Mouse (Mus musculus): ENCODE results near the gene Slc25a21. TPM values are rescaled to one million over a fixed set of nuclear protein-coding genes. Genes with fewer than 3 reads are reported as not detected.

The Slc25a21 gene
- polyA plus RNA-seq, 1 experiment from 2014 or later, result 1.3 TPM

GRCm38 (mm10) chr12:57100549-57100948, 96.7 kb downstream of the Slc25a21 start:
- Histone ChIP-seq H3K4me3 (ENCODE audit: low read depth, low read length) (no peak overlapping the region), H3K27me3 (ENCODE audit: control insufficient read depth, insufficient read depth, low read length) (no peaks in the 10 kb centered on the region), H3K27ac (replicated peaks; ENCODE audit: low read depth, low read length) (no peak overlapping the region), H3K36me3 (ENCODE audit: control insufficient read depth, insufficient read depth, low read length) (no peaks in the 10 kb centered on the region), H3K9me3 (ENCODE audit: control insufficient read depth, low read length) (no peaks in the 10 kb centered on the region), H3K4me1 (ENCODE audit: control insufficient read depth, insufficient read depth, low read length) (no peaks in the 10 kb centered on the region), H3K9ac (ENCODE audit: low read length) (no peak overlapping the region), H3K4me2 (ENCODE audit: low read depth, severe bottlenecking) (no peak overlapping the region)
- ATAC-seq (ENCODE audit: insufficient number of reproducible peaks, low FRiP score, low TSS enrichment, low read depth) (no peak), DNase-seq (ENCODE audit: low spot score) (no peak)
- 71% methylated on average over 4 of the region's 4 CpGs for WGBS

DNA sequence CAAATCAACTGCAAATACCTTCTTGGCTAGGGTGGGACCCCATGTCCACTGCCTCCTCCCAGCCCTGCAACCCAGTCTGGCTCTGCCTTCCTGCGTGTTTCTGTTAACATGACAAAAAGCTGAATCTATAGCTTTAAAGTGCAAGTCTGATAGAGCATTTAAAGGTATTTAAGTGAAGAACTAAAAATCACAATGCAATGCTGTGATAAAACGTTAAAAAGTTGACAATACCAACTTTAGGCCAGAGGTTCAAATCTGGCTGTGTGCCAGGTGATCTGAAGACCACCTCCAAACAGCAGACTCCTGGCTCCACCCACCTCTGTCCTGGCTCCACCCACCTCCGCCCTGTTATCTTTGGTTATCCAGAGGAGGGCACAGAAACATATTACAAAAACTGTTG, 98.2 kb downstream of the Slc25a21 start:
- Histone ChIP-seq H3K9me3 (ENCODE audit: control insufficient read depth, low read length) (no peaks in the 10 kb centered on the region), H3K4me3 (ENCODE audit: low read depth, low read length) (no peak overlapping the region), H3K4me2 (ENCODE audit: low read depth, severe bottlenecking) (no peak overlapping the region), H3K27me3 (ENCODE audit: control insufficient read depth, insufficient read depth, low read length) (no peaks in the 10 kb centered on the region), H3K9ac (ENCODE audit: low read length) (no peak overlapping the region), H3K27ac (replicated peaks; ENCODE audit: low read depth, low read length) (no peak overlapping the region), H3K4me1 (ENCODE audit: control insufficient read depth, insufficient read depth, low read length) (no peaks in the 10 kb centered on the region), H3K36me3 (ENCODE audit: control insufficient read depth, insufficient read depth, low read length) (no peaks in the 10 kb centered on the region)
- 71% methylated on average over 3 of the region's 3 CpGs for WGBS
- no peak for DNase-seq (ENCODE audit: low spot score)
- ATAC-seq (ENCODE audit: insufficient number of reproducible peaks, low FRiP score, low TSS enrichment, low read depth), result no peak

DNA sequence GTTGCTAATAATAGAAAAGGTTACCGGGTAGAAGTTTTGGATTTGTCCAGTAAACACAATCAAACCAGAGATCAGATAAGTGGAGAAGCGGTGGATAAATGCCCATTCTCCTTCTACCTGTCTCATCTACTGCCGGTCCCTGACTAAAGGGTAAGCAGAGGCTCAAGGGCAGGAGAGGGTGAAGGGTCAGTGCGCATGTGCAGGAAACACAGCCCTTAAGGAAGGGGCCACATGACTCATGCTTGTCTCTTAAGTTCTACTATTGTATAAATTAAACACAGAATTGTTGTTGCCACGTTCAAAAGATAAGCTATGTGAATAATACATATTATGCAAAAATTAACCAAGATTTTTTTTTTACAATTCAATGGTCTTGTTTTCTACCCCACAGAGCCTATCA, 98.9 kb downstream of the Slc25a21 start:
- no peak for DNase-seq (ENCODE audit: low spot score)
- Histone ChIP-seq H3K9me3 (ENCODE audit: control insufficient read depth, low read length) (no peaks in the 10 kb centered on the region), H3K27ac (replicated peaks; ENCODE audit: low read depth, low read length) (no peak overlapping the region), H3K4me2 (ENCODE audit: low read depth, severe bottlenecking) (no peak overlapping the region), H3K4me1 (ENCODE audit: control insufficient read depth, insufficient read depth, low read length) (no peaks in the 10 kb centered on the region), H3K4me3 (ENCODE audit: low read depth, low read length) (no peak overlapping the region), H3K9ac (ENCODE audit: low read length) (no peak overlapping the region), H3K36me3 (ENCODE audit: control insufficient read depth, insufficient read depth, low read length) (no peaks in the 10 kb centered on the region), H3K27me3 (ENCODE audit: control insufficient read depth, insufficient read depth, low read length) (no peaks in the 10 kb centered on the region)
- no peak for ATAC-seq (ENCODE audit: insufficient number of reproducible peaks, low FRiP score, low TSS enrichment, low read depth)
- WGBS, result 93% methylated on average over 5 of the region's 5 CpGs

- Histone ChIP-seq H3K4me1 (ENCODE audit: control insufficient read depth, insufficient read depth, low read length) (no peaks in the 10 kb centered on the region), H3K9ac (ENCODE audit: low read length) (no peak overlapping the region), H3K27ac (replicated peaks; ENCODE audit: low read depth, low read length) (no peak overlapping the region), H3K36me3 (ENCODE audit: control insufficient read depth, insufficient read depth, low read length) (no peaks in the 10 kb centered on the region), H3K4me2 (ENCODE audit: low read depth, severe bottlenecking) (no peak overlapping the region), H3K4me3 (ENCODE audit: low read depth, low read length) (no peak overlapping the region), H3K9me3 (ENCODE audit: control insufficient read depth, low read length) (no peaks in the 10 kb centered on the region), H3K27me3 (ENCODE audit: control insufficient read depth, insufficient read depth, low read length) (no peaks in the 10 kb centered on the region)
- ATAC-seq (ENCODE audit: insufficient number of reproducible peaks, low FRiP score, low TSS enrichment, low read depth) (no peak), DNase-seq (ENCODE audit: low spot score) (no peak)
- 60% methylated on average over 5 of the region's 5 CpGs for WGBS
These were observed 104.2 kb downstream of the Slc25a21 start for GRCm38 (mm10) chr12:57093107-57093506.

DNA sequence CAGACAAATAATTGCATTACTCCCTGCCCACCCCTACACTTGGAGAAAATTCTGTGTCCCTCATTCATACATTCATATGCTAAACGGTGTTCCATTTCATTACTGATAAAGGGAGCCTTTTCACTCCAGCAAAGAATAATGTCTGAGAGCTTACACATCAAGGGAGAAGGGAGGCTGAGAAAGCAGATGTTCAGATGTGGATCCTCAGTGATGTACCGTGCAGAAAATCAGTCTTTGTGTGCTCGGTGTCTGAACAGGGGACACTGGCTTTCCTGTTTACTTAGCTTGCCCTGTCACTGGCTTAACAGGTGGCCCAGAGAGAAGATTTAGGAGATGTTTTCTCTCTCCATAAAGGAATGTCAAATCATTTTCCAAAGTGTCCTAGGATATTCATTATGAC, 112.8 kb downstream of the Slc25a21 start:
- Histone ChIP-seq H3K4me1 (ENCODE audit: control insufficient read depth, insufficient read depth, low read length) (no peaks in the 10 kb centered on the region), H3K27ac (replicated peaks; ENCODE audit: low read depth, low read length) (no peak overlapping the region), H3K4me3 (ENCODE audit: low read depth, low read length) (no peak overlapping the region), H3K4me2 (ENCODE audit: low read depth, severe bottlenecking) (no peak overlapping the region), H3K36me3 (ENCODE audit: control insufficient read depth, insufficient read depth, low read length) (no peaks in the 10 kb centered on the region), H3K9ac (ENCODE audit: low read length) (no peak overlapping the region), H3K9me3 (ENCODE audit: control insufficient read depth, low read length) (no peaks in the 10 kb centered on the region), H3K27me3 (ENCODE audit: control insufficient read depth, insufficient read depth, low read length) (no peaks in the 10 kb centered on the region)
- DNase-seq (ENCODE audit: low spot score) (no peak), ATAC-seq (ENCODE audit: insufficient number of reproducible peaks, low FRiP score, low TSS enrichment, low read depth) (no peak)
- 82% methylated on average over 3 of the region's 3 CpGs for WGBS

DNA sequence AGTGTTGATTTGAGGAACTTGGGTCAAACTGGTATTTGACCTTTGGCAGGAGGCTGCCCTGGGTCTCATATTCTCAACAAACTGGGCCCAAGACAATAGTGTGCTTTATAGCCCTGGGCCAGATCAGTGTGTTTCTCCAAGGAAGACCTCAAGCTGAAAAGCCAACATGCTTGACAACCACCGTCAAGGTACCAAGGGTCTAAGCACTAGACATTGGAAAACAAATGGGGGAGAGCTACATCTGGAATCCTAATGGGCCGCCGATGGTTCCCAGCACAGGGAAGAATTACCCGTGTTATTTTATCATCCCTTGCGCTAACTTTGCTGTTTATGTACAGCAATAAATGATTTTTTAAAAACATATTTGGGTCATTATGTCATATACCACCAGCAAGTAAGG, 113.7 kb downstream of the Slc25a21 start:
- DNase-seq (ENCODE audit: low spot score) (no peak), ATAC-seq (ENCODE audit: insufficient number of reproducible peaks, low FRiP score, low TSS enrichment, low read depth) (no peak)
- Histone ChIP-seq H3K4me3 (ENCODE audit: low read depth, low read length) (no peak overlapping the region), H3K27ac (replicated peaks; ENCODE audit: low read depth, low read length) (no peak overlapping the region), H3K9me3 (ENCODE audit: control insufficient read depth, low read length) (no peaks in the 10 kb centered on the region), H3K9ac (ENCODE audit: low read length) (no peak overlapping the region), H3K4me2 (ENCODE audit: low read depth, severe bottlenecking) (no peak overlapping the region), H3K27me3 (ENCODE audit: control insufficient read depth, insufficient read depth, low read length) (no peaks in the 10 kb centered on the region), H3K4me1 (ENCODE audit: control insufficient read depth, insufficient read depth, low read length) (no peaks in the 10 kb centered on the region), H3K36me3 (ENCODE audit: control insufficient read depth, insufficient read depth, low read length) (no peaks in the 10 kb centered on the region)
- 78% methylated on average over 5 of the region's 5 CpGs for WGBS

DNA sequence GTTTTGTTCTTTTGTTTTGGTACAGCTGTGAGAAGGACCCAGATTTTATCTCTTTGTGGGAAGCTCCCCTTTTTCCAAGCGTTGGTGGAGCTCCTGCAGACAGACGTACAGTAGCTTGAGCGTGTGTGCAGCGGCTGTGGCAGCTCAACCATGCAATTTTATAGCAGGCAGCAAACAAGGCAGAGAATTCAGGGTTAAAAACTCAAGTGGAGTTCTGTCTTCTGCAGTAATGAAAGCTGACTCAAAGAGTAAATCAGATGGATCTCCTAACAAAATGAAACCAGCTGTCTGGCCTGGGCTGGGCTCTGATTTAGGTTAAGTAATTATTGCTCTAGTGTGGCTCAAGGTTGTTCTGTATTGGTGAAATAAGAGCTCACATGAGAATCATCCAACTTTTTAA, 120.7 kb downstream of the Slc25a21 start:
- Histone ChIP-seq H3K36me3 (ENCODE audit: control insufficient read depth, insufficient read depth, low read length) (no peaks in the 10 kb centered on the region), H3K9me3 (ENCODE audit: control insufficient read depth, low read length) (no peaks in the 10 kb centered on the region), H3K4me3 (ENCODE audit: low read depth, low read length) (no peak overlapping the region), H3K27me3 (ENCODE audit: control insufficient read depth, insufficient read depth, low read length) (no peaks in the 10 kb centered on the region), H3K4me2 (ENCODE audit: low read depth, severe bottlenecking) (no peak overlapping the region), H3K27ac (replicated peaks; ENCODE audit: low read depth, low read length) (no peak overlapping the region), H3K9ac (ENCODE audit: low read length) (no peak overlapping the region), H3K4me1 (ENCODE audit: control insufficient read depth, insufficient read depth, low read length) (0 out of 2 replicates have a peak, but pooled peaks cover 4% of the 10 kb centered on the region)
- DNase-seq (ENCODE audit: low spot score), result peak; percentile 37
- ATAC-seq (ENCODE audit: insufficient number of reproducible peaks, low FRiP score, low TSS enrichment, low read depth), result no peak
- 20% methylated on average over 4 of the region's 4 CpGs for WGBS

DNA sequence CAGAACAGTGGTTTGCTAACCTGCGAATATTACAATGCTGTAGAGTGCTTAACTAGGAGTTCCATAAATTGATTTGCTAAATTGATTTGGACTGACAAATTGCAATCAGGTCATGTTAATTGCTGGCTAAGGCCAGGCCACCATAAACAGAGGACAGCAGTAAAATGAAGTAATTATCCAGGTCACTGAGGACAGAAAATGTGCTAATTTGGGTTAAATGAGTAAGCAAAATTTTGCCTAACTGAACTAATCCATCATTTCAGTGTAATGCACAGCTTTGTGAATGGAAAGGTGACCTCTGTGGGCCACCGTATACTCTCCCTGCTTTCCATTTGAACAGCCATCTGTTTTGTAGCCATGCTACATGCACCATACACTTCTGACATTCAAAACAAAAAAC, 124.7 kb downstream of the Slc25a21 start:
- Histone ChIP-seq H3K4me2 (ENCODE audit: low read depth, severe bottlenecking) (no peak overlapping the region), H3K9me3 (ENCODE audit: control insufficient read depth, low read length) (no peaks in the 10 kb centered on the region), H3K4me3 (ENCODE audit: low read depth, low read length) (no peak overlapping the region), H3K4me1 (ENCODE audit: control insufficient read depth, insufficient read depth, low read length) (0 out of 2 replicates have a peak, but pooled peaks cover 4% of the 10 kb centered on the region), H3K36me3 (ENCODE audit: control insufficient read depth, insufficient read depth, low read length) (no peaks in the 10 kb centered on the region), H3K27ac (replicated peaks; ENCODE audit: low read depth, low read length) (no peak overlapping the region), H3K27me3 (ENCODE audit: control insufficient read depth, insufficient read depth, low read length) (no peaks in the 10 kb centered on the region), H3K9ac (ENCODE audit: low read length) (no peak overlapping the region)
- WGBS, result 55% methylated on average over 2 of the region's 2 CpGs
- DNase-seq (ENCODE audit: low spot score) (no peak), ATAC-seq (ENCODE audit: insufficient number of reproducible peaks, low FRiP score, low TSS enrichment, low read depth) (no peak)

- H3K27me3 ChIP-seq (ENCODE audit: control insufficient read depth, insufficient read depth, low read length), result no peaks in the 10 kb centered on the region
- H3K9me3 ChIP-seq (ENCODE audit: control insufficient read depth, low read length), result no peaks in the 10 kb centered on the region; the same call in 1 of the 2 replicates
- WGBS, result 30% methylated on average over 5 of the region's 5 CpGs
- DNase-seq (ENCODE audit: low spot score), result no peak
- H3K36me3 ChIP-seq (ENCODE audit: control insufficient read depth, insufficient read depth, low read length), result no peaks in the 10 kb centered on the region
- no peak overlapping the region for H3K9ac ChIP-seq (ENCODE audit: low read length)
- H3K4me3 ChIP-seq (ENCODE audit: low read depth, low read length), result no peak overlapping the region
- no peak overlapping the region for H3K4me2 ChIP-seq (ENCODE audit: low read depth, severe bottlenecking)
- no peak for ATAC-seq (ENCODE audit: insufficient number of reproducible peaks, low FRiP score, low TSS enrichment, low read depth)
- no peak overlapping the region for H3K27ac ChIP-seq (replicated peaks; ENCODE audit: low read depth, low read length)
- no peaks in the 10 kb centered on the region for H3K4me1 ChIP-seq (ENCODE audit: control insufficient read depth, insufficient read depth, low read length)
These were observed 128.7 kb downstream of the Slc25a21 start for GRCm38 (mm10) chr12:57068607-57069006.

All from limb, embryonic 11.5 days (tissue).